Mouse (Mus musculus) heart, postnatal 0 days (tissue): ENCODE measurements around the gene Gbf1. TPM values are rescaled to one million over a fixed set of nuclear protein-coding genes. Genes with fewer than 3 reads are reported as not detected.

Experiments used
- ATAC-seq: fragments of 200-750 bp; cut with Nextera tagmentation; 2 replicates; pipeline ENCODE4 v1.8.0; 2017; ENCODE audit warnings: low read depth, moderate number of reproducible peaks, moderate library complexity; ENCODE audit not compliant: insufficient read depth
- DNase-seq: peaks from one replicate; pipeline ENCODE4 v3.0.0-alpha.2; 2016; ENCODE audit warnings: low spot score
- H3K27ac ChIP-seq: fragments of 300-500 bp; sonication (generic); 2 replicates; pipeline ENCODE4 v1.5.1; 2014; ENCODE audit warnings: low read depth, mild to moderate bottlenecking
- H3K27me3 ChIP-seq: fragments of 300-500 bp; sonication (generic); 2 replicates; pipeline ENCODE4 v1.6.1; 2014; ENCODE audit warnings: low read length, mixed read lengths; ENCODE audit not compliant: control insufficient read depth, insufficient read depth
- H3K36me3 ChIP-seq: fragments of 300-500 bp; sonication (generic); replicated peaks from 2 replicates; pipeline ENCODE4 v1.6.1; 2014; ENCODE audit warnings: low read length, mixed read lengths; ENCODE audit not compliant: control insufficient read depth, insufficient read depth
- H3K4me1 ChIP-seq: fragments of 300-500 bp; sonication (generic); 2 replicates; pipeline ENCODE4 v1.6.1; 2014; ENCODE audit warnings: antibody characterized with exemption; ENCODE audit not compliant: control insufficient read depth, insufficient read depth
- H3K4me2 ChIP-seq: fragments of 300-500 bp; sonication (generic); 2 replicates; pipeline ENCODE4 v1.6.1; 2014; ENCODE audit warnings: low read depth, mild to moderate bottlenecking, low read length, moderate library complexity
- H3K4me3 ChIP-seq: fragments of 300-500 bp; sonication (generic); 2 replicates; pipeline ENCODE4 v1.5.1; 2014; ENCODE audit warnings: low read depth, low read length
- H3K9ac ChIP-seq: fragments of 300-500 bp; sonication (generic); replicated peaks from 2 replicates; pipeline ENCODE4 v1.6.1; 2014; ENCODE audit warnings: low read depth, low read length, mixed read lengths
- H3K9me3 ChIP-seq: fragments of 300-500 bp; sonication (generic); replicated peaks from 2 replicates; pipeline ENCODE4 v1.6.1; 2016; ENCODE audit warnings: low read length; ENCODE audit not compliant: control insufficient read depth
- CTCF ChIP-seq: IDR thresholded peaks from 2 replicates; pipeline ENCODE4 v1.5.1; 2016; ENCODE audit warnings: antibody characterized with exemption, control low read depth, low read depth
- EP300 ChIP-seq: IDR thresholded peaks from 2 replicates; pipeline ENCODE4 v1.6.1; 2016; ENCODE audit warnings: antibody characterized with exemption, low read depth
- WGBS: fragments of 180-500 bp; shearing (Covaris S2); extraction: QIAGEN DNeasy Blood & Tissue Kit; methylation state at CpG from one replicate; pipeline ENCODE4 v1.1.7; 2014; 5-methylcytosine and 5-hydroxymethylcytosine counted together
- polyA plus RNA-seq: library from polyadenylated mRNA; unstranded; fragments of >200 nt; fragmentation: Nextera tagmentation; extraction: Ambion mirVana; gene quantifications from 2 replicates; pipeline ENCODE4 v1.2.1, GENCODE M21; 2015
- total RNA-seq: library from RNA; depleted of rRNA; stranded (reverse); fragments of >200 nt; gene quantifications from 2 replicates; pipeline ENCODE4 v1.2.3, GENCODE M21; 2014; ENCODE audit warnings: low replicate concordance

The Gbf1 gene
- total and polyA plus RNA-seq, 2 experiments from 2014 or later = 27.5 to 39.7 TPM

DNA sequence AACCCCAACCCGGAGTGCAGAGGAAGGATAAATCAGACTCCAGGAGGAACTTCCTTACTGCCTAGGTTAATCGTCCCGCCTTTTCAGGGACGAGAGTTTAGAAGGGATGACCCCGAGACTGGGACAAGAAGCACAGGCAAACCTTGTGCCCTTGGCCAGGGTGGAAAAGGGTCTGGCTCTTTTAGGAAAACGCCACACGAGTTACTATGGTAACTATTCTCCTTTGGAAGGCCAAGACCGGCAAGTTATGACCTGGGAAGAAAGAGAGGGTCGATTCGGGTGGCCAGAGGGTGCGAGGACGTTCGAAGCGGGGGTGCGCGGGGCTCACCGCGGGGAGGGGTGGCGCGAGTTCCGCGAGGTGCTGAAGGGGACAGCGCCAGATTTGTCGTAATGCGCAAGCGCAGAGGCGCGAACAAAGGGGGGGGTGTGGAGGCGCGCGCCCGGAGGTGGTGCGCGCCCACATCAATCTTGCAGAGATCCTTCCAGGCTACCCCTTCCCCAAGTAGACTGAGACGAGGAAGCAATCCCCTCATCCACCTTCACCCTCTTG lies 174.5 kb downstream of the Gbf1 start, which contains the start of gene Psd:
Gene Psd (minus strand): TSS at position 401 of the 550 bp plus-strand sequence.
- Histone ChIP-seq H3K36me3 (peaks cover 13% of the 10 kb centered on the region), H3K4me1 (peaks cover 10% of the 10 kb centered on the region), H3K4me3 (peak within 1 kb of the TSS; percentile 63), H3K9ac (peak within 1 kb of the TSS; percentile 47), H3K4me2 (peak within 1 kb of the TSS; percentile 90), H3K27ac (peak within 1 kb of the TSS; percentile 82), H3K27me3 (peaks cover 55% of the 10 kb centered on the region), H3K9me3 (no peaks in the 10 kb centered on the region)
- ATAC-seq (no peak), DNase-seq (no peak)
- no peak for TF ChIP-seq CTCF
- TF ChIP-seq EP300 = no peak
- 1% methylated on average over 35 of the region's 35 CpGs for WGBS

DNA sequence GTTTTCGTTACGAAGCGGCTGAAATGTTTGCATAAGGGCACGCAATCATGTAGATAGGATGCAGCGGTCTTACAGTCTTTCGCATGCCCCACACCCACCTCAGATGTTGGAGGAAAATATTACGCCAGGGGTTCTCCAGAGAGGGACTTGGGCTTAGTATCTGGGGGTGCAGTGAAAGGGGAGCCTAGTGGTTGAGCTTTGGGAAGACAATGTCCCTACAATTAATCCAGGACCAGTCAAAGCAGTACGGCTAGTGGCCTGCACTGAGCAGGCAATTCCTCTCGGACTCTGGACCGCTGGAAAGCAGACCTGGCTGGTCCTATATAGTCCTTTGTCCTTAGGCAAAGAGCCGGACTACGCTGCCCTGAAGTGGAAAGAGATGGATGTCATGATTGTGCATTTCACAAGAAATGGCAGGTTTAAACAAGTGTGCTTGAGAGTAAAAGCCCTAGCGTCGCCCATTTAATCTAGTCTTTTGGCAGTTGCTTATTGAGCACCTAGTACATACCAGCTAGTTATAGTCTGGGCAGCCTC lies 175.3 kb downstream of the Gbf1 start:
- 30% methylated on average over 14 of the region's 14 CpGs for WGBS
- no peak for ATAC-seq

DNA sequence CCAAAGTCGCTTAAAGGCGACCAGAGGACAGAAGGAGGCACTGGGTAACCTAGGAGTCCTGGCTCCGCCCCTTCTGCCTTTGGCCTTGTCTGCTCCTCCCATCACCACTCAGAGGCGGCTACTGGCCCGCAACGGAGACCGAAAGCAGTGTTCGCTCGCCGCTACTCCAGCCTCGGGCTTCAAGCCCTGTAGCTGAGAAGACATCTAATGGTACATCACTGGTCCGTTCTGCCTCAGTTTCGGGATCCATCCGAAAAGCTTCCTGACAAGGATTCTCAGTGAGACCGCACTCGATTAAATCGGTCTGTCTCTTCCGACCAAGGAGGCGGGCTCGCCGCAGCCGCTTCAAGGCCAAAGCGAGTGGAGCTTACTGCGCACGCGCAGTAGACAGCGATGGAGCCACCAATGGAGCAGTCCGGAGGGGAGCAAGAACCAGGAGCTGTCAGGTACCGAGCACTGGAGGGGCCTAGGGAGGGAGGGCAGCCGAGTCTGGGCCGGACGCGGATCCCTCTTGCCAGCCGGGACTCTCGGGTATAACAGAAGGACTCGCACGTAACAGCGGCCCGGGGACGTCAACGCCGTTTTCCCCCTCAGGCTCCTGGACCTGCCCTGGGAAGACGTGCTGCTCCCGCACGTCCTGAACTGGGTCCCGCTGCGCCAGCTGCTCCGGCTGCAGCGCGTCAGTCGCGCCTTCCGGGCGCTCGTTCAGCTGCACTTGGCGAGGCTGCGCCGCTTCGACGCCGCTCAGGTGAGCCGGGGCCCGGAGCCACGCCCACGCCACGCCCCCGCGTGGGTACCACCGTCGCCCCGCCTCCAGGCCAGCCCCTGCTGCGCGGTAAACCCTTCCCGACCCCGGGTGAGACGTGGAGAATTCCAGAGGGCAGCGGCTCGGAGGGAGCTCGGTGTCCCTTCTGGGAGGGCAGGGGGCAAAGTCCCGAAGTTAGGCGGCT lies 176.0 kb downstream of the Gbf1 start, which contains the start of gene Fbxl15:
Gene Fbxl15 (plus strand): TSS at position 104 of the 950 bp plus-strand sequence.
- under 1% methylated on average over 74 of the region's 81 CpGs for WGBS

More for the DNA sequence above, 175.3 kb downstream of the Gbf1 start:
- Histone ChIP-seq H3K9ac (peak overlapping the region; percentile 47), H3K4me1 (peaks cover 10% of the 10 kb centered on the region), H3K4me3 (peak overlapping the region; percentile 63), H3K4me2 (peak overlapping the region; percentile 90), H3K36me3 (peaks cover 20% of the 10 kb centered on the region), H3K9me3 (no peaks in the 10 kb centered on the region), H3K27ac (peak overlapping the region; percentile 82; the same call in 1 of the 2 replicates), H3K27me3 (peaks cover 47% of the 10 kb centered on the region)
- no peak for TF ChIP-seq CTCF
- TF ChIP-seq EP300 = no peak
- DNase-seq = no peak

DNA sequence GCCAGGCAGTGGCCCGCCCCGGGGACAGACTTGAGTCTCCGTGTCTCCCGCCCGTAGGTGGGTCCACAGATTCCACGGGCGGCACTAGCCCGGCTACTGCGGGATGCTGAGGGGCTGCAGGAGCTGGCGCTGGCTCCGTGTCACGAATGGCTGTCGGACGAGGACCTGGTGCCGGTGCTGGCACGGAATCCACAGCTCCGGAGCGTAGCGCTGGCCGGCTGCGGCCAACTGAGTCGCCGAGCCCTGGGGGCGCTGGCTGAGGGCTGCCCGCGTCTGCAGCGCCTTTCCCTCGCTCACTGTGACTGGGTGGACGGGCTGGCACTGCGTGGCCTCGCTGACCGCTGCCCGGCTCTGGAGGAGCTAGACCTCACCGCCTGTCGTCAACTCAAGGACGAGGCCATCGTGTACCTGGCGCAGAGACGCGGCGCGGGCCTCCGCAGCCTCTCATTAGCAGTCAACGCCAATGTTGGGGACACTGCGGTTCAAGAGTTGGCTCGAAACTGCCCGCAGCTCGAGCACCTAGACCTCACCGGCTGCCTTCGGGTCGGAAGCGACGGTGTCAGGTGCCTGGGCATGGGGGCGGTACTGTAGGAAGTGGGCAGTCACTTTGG lies 176.8 kb downstream of the Gbf1 start:
- Histone ChIP-seq H3K27ac (peak overlapping the region; percentile 82), H3K9me3 (no peaks in the 10 kb centered on the region), H3K36me3 (peaks cover 20% of the 10 kb centered on the region), H3K4me1 (peaks cover 10% of the 10 kb centered on the region), H3K4me2 (peak overlapping the region; percentile 90), H3K27me3 (peaks cover 32% of the 10 kb centered on the region), H3K9ac (peak overlapping the region; percentile 47), H3K4me3 (peak overlapping the region; percentile 63)
- WGBS = 2% methylated on average over 45 of the region's 54 CpGs
- TF ChIP-seq EP300 (no peak), CTCF (no peak)
- no peak for DNase-seq
- no peak for ATAC-seq

More for the DNA sequence above, 176.0 kb downstream of the Gbf1 start, which contains the start of gene Fbxl15:
- DNase-seq (peak; percentile 95), ATAC-seq (peak; percentile 89)
- Histone ChIP-seq H3K27ac (peak within 1 kb of the TSS; percentile 82), H3K4me2 (peak within 1 kb of the TSS; percentile 90), H3K36me3 (peaks cover 20% of the 10 kb centered on the region), H3K4me3 (peak within 1 kb of the TSS; percentile 63), H3K27me3 (peaks cover 40% of the 10 kb centered on the region), H3K9ac (peak within 1 kb of the TSS; percentile 47), H3K4me1 (peaks cover 10% of the 10 kb centered on the region), H3K9me3 (no peaks in the 10 kb centered on the region)
- no peak for TF ChIP-seq CTCF
- TF ChIP-seq EP300 = no peak

DNA sequence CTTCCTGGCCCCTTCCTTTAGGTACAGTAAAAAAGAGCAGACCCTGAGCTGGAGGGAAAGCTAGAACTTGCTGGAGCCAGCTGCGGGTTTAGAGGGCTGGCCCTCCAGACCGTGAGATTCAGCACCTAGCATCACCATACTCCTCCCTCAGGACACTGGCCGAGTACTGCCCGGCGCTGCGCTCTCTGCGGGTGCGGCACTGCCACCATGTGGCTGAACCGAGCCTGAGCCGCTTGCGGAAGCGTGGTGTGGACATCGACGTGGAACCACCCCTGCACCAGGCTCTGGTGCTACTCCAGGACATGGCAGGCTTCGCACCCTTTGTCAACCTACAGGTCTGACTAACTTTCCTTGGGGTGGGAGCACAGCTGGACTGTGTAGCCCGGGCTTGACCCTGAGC lies 177.6 kb downstream of the Gbf1 start:
- ATAC-seq (peak; percentile 59), DNase-seq (peak; percentile 86)
- Histone ChIP-seq H3K9me3 (no peaks in the 10 kb centered on the region), H3K36me3 (peaks cover 20% of the 10 kb centered on the region), H3K27ac (no peak overlapping the region), H3K4me2 (peak overlapping the region; percentile 90), H3K9ac (no peak overlapping the region), H3K4me1 (peaks cover 10% of the 10 kb centered on the region), H3K27me3 (peaks cover 24% of the 10 kb centered on the region), H3K4me3 (no peak overlapping the region)
- WGBS = 5% methylated on average over 16 of the region's 16 CpGs
- no peak for TF ChIP-seq EP300
- TF ChIP-seq CTCF = peak; percentile 94
